Mouse (Mus musculus) adipocyte (in vitro differentiated cells): Measurements from ENCODE around the gene Elavl3.
"Not testable (repeated sequence)": the region's sequence is repeated elsewhere in the genome, so short reads cannot be mapped to it uniquely, and the experiment has no call there.

Source experiments
- DNase-seq: peaks from one replicate; pipeline ENCODE4 v3.0.0-alpha.2; 2016; ENCODE audit warnings: low spot score

The Elavl3 gene

DNA sequence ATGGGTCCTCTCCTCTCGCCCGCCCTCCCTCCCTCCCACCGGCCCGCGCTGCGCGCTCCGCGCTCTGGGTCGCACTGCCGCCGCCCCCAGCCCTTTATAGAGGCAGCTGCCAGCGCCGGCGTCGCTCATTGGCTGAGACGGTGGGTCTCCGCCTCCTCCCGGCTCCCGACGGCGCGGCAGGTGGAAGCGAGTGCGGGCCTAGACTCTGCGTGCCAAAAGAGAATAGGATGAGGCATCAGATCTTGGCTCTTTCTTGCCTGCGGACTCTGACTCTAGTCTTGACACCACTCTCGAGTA, at the start of gene Elavl3:
Gene Elavl3, minus strand, starts transcription at position 66 of the 297 bp plus-strand sequence.
- DNase-seq: no peak

DNA sequence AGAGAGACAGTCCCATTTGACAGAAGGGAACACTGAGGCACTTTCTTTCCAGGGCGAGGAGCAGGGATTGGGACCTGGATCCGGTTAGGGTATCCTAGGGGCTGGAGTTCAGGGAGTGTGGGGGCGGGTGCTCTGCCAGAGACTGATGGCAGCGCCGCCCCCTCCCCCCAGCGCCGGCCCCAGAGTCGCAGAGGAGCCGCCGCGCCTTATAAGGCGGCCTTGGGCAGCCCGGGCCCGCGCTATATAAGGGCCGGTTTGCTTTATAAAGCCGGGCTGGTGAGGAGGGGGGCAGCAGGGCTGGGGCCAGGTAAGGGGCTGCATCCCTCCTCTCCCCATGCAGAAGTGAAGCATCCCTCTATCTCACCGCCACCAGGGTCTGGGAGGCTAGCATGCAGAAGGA, 48.1 kb upstream of the Elavl3 start:
- no peak for DNase-seq

- DNase-seq: no peak
Measured at GRCm38 (mm10) chr9:22098993-22099696, 47.3 kb upstream of the Elavl3 start, which contains the start of gene Cnn1. Cnn1 (plus strand) TSS chr9:22099216.

DNA sequence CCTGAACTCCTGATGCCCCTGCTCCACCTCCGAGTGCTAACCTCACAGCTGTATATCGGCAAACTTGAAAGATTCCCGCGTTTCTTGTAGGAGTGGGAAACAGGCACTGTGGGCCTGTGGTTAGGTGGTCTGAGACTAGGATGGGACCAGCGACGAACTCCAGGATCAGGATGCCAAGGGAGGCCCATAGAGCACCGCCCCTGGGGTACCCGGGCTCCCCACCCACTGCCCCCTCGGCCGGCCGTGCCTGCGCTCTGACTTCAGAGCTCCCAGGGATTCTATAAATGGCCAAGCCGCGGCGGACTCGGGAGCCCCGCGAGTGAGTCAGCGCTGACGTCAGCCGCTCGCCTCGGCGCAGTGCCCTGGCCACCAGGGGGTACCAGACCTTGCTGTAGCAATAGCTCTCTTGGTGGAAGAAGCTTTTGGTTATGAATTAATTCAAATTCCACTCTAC, 44.1 kb upstream of the Elavl3 start:
- no peak for DNase-seq

DNA sequence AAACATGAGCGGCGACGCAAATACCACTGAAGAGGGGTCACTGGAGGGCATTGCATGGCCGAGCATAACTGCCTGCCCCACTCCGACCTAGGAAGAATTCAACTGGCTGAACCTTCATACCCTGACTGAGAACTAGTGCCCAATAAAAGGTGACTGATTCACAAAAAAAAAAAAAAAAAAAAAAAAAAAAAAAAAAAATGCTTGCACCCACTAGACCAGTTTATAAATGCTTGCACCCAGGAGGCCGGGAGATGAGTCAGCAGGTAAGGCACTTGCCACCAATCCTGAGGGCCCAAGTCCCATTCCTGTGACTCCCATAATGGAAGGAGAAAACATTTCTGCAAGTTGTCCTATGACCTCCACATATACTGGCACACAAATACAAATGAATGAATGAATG, 40.9 kb upstream of the Elavl3 start:
- DNase-seq: no peak

- DNase-seq: no peak
Measured at GRCm38 (mm10) chr9:22089986-22090385, 38.2 kb upstream of the Elavl3 start.

- DNase-seq: no peak
Measured at GRCm38 (mm10) chr9:22089281-22089680, 37.5 kb upstream of the Elavl3 start.

DNA sequence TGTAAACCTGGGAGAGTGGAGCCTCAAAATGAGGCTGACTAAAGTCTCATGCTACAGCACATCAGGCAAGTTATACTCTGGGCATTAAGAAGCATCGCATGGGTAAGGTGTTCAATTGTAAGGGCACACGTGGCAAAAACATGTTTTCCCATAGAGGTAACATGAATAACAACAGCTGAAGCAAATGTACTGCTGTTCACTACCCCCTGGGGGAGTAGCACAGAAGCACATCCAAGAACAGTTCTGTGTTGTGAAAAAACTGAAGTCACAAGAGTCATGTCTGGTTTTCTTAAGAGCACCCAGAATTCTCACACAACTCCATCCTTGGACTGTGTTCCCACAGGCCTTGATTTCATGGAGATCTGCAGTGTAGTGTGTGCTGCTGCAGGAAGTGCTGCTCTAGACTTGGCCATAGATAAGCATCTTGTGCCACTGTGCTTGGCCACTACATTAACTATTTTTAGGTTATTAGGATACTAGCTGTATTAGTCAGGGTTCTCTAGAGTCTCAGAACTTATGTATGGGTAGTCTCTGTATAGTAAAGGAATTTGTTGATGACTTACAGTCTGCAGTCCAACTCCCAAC, 35.3 kb upstream of the Elavl3 start:
- no peak for DNase-seq

- no peak for DNase-seq
Measured at GRCm38 (mm10) chr9:22086012-22086411, 34.2 kb upstream of the Elavl3 start.

- DNase-seq: peak; percentile 96
Measured at GRCm38 (mm10) chr9:22085022-22085834, 33.4 kb upstream of the Elavl3 start, which contains the start of gene Ecsit. Ecsit (minus strand) TSS chr9:22085438.

- no peak for DNase-seq
Measured at GRCm38 (mm10) chr9:22084667-22085021, 32.8 kb upstream of the Elavl3 start.

GRCm38 (mm10) chr9:22076223-22076622, 24.4 kb upstream of the Elavl3 start:
- DNase-seq: no peak

DNA sequence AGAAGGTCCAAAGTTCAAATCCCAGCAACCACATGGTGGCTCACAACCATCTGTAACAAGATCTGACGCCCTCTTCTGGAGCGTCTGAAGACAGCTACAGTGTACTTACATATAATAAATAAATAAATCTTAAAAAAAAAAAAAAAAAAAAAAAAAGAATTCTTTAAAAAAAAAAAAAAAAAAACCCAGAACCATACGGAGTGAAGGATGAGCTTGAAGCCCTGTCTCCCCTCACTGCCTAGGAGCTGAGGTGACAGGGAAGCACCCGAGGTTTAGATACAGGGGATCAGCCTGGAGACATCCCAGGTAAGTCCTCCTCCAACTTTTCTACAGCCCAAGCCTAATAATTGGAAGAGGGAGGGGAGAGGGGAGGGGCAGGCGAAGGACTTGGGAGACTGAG, 24.0 kb upstream of the Elavl3 start:
- DNase-seq: not testable (repeated sequence)

DNA sequence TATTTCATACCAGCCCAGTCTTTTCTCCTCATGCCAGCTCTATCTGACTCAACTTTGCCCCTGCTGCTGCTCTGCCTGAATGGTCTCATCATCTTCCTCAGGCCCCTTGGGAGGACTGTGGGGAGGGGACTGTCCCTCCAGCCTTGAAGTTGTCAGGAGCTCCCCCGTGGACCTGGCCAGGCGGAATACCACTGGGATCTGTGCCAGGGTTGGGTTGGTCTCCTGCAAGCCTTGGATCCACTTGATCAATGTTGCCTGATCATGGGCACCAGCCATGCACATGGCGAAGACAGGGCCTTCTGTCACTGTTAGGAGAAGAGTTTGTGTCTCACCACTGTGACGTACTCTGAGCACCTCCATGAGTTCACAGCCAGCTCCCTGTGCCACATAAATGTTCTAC, 20.5 kb upstream of the Elavl3 start:
- no peak for DNase-seq

DNA sequence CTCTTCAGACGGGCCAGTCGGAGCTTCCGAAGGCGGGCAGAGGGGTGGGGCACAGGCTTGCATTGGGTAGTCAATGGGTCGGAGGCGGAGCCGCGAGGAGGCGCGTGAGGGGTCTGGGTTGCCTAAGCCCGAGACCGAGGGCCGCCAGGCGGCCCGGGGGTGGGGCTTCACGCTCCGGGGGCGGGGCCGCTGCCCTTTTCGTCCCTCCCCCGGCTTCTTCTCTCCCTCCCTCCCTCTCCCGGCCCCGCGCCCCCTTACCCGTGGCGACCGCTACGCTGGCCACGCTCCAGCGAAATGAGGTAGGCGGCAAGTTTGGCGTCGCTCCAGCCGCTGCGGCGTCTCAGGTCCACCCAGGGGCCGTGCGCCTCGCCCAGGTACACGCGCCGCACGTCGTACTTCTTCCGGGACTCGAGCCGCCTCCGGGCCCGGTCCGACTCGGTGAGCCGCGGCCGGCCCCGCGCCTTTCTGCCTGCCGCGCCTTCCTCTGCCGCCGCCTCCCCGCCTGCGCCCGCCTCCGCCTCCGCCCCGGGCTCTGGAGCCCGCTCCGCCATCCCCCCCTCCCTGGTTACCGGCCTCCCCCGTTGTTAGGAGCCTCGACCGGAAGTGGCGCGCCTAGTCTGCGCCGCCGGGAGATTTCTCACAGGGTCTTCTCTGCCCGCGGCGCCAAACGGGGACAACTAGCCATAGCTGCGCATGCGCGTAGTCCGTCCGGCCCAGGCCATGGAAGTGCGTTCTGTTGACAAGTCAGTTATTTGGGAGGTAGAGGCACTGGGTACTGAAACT, 19.2 kb upstream of the Elavl3 start, which contains the start of the genes Gm49318 and Zfp653:
Gene Gm49318, minus strand, starts transcription at position 469 of the 783 bp plus-strand sequence.
Gene Zfp653, minus strand, starts transcription at position 586 of the 783 bp plus-strand sequence.
- DNase-seq: peak; percentile 98

DNA sequence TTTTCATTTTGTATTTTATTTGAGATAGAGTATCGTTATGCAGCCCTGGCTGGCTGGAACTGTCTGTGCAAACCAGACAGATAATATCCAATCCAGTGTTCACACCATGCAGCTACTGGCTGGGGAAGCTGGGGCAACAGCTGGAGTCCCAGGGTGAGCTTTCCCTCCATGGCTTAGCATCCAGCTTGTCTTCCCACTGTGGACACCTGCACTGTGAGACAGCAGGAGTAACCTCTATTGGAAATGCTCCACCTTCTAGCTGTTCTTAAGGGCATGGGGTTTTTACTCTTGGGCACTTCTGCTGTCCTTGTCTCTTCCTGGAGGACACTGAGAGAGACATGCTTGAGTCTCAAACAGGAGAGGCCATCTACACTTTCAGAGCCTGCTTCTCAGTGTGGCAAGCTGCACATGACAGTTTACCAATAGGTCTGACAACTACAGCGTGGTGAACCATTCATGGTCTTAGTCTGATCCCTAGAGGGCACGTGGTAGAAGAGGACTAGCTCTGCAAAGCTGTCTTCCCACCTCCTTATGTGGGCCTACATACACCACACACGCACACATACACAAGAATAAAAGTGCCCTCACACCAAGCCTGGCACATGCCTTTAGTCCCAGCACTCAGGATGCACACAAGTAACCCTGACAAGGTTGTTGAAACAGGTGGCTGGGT, 18.2 kb upstream of the Elavl3 start:
- DNase-seq: no peak

- DNase-seq: no peak
Measured at GRCm38 (mm10) chr9:22067195-22067594, 15.4 kb upstream of the Elavl3 start.

GRCm38 (mm10) chr9:22066433-22066832, 14.6 kb upstream of the Elavl3 start:
- DNase-seq: peak; percentile 67

DNA sequence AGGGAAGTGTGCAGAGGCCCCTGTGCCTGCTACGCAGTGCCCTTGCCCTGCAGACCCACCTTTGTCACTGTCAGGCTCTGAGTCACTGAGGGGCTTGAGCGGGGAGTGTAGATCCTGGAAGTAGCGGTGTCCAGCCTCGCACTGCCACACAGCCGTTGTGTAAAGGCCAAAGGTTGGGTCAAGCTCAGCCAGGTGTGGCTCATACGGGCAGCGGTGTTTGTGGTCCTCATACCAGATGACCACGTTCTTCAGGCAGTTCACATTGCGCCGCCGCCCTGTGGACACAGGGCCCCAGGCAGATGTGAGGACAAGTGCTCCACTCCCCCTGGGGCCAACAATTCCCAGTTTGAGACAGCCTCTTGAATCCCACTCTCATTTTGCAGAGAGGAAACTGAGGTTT, 13.8 kb upstream of the Elavl3 start:
- DNase-seq: no peak

GRCm38 (mm10) chr9:22064341-22064740, 12.5 kb upstream of the Elavl3 start:
- DNase-seq: no peak

DNA sequence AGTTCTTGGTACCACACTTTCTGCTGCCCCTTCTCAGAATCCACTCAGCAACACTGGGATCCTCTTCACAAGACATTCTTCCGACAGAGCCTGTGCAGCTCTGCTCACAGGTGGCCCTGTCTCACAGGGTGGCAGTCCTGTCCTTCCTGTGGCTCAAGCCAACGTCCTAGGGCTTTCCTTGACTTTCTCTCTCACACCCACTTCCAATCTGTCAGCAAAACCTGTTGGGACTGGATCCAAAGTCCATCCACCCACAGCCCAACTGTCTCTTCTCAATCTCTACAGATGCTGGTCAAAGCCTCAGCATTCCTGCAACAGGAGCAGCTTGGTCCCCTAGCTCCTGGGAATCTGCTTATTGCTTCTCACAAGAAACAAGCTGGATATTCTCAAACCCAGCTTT, 9.5 kb upstream of the Elavl3 start:
- DNase-seq: no peak

DNA sequence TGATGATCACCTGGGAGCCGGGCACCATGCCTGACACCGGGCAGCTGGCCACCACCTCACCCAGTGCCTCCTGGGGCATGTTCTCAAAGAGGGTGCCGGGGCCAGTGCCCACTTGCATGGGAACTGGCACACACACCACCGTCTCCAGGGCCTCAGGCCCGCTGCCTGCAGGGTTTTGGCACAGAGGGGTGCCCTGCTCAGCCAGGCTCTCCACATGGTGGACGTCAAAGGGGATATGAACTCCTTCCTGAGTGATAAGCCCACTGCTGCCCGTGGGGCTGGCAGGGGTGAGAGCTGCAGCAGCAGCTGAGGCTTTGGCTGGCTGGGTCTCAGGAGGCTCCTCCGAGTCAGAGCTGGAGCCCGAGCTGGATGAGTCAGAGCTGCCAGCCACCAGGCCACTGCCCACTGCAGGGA, 6.2 kb upstream of the Elavl3 start:
- DNase-seq: peak; percentile 22
